Mouse (Mus musculus) thymus, adult 2 months (tissue): ENCODE measurements around the gene Ezh1.

Source experiments
- CTCF ChIP-seq: fragments of 200-500 bp; IDR thresholded peaks from 2 replicates; pipeline ENCODE4 v1.5.1; 2012; ENCODE audit warnings: mild to moderate bottlenecking, control low read depth, low read length, moderate library complexity, borderline replicate concordance; ENCODE audit not compliant: control insufficient read depth, poor library complexity, insufficient read depth; ENCODE audit errors: extremely low read depth
- POLR2A ChIP-seq: fragments of 200-500 bp; IDR thresholded peaks from 2 replicates; pipeline ENCODE4 v1.6.1; 2012; ENCODE audit warnings: mild to moderate bottlenecking, low read length, control low read depth, moderate library complexity; ENCODE audit not compliant: control insufficient read depth, poor library complexity, insufficient read depth; ENCODE audit errors: extremely low read depth

DNA sequence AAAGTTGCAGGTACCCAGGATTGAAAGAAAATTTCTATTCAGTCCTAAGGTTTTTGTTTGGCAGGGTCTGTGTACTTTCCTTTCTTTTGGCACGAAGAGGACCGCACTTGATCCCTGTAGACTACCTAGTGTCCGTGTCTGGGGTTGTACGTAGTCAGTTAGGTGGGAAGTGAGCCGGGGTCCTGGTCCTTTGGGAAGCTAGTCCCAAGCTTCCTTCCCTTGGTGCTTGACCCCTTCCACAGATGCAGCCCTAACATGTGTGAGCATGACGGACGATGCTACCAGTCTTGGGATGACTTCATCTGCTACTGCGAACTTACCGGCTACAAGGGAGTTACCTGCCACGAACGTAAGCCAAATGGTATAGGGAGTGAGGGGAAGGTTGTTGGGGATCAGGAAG, 44.3 kb downstream of the Ezh1 start:
- TF ChIP-seq CTCF (no peak), POLR2A (no peak)
